Mouse (Mus musculus) activated CD4-positive, CD25-positive, alpha-beta regulatory T cell, adult 9 weeks (primary cell): Measurements from ENCODE around the gene Tmem238. TPM values are rescaled to one million over a fixed set of nuclear protein-coding genes. Genes with fewer than 3 reads are reported as not detected.

Experiments used
- polyA plus RNA-seq: library from polyadenylated mRNA; unstranded; fragments of 100-300 nt; shearing (Covaris generic); gene quantifications from one replicate; pipeline ENCODE4 v1.2.1, GENCODE M21; 2017

Tmem238 gene
- 1.3 TPM for polyA plus RNA-seq

GRCm38 (mm10) chr7:4789436-4789935 lies at the start of gene Tmem238:
Gene Tmem238, minus strand, starts transcription at chr7:4789656.

GRCm38 (mm10) chr7:4812303-4813104 lies 23.0 kb upstream of the Tmem238 start, which contains the start of gene Ube2s:
Gene Ube2s, minus strand, starts transcription at chr7:4812590.

GRCm38 (mm10) chr7:4792278-4793212 lies 3.1 kb upstream of the Tmem238 start, which contains the start of gene Rpl28:
Gene Rpl28, plus strand, starts transcription at chr7:4792874.

GRCm38 (mm10) chr7:4782759-4783158 lies 6.7 kb downstream of the Tmem238 start, which contains the start of the genes Il11 and Tmem190:
Gene Il11, minus strand, starts transcription at chr7:4782859.
Gene Tmem190, plus strand, starts transcription at chr7:4782937.

GRCm38 (mm10) chr7:4771202-4771601 lies 18.3 kb downstream of the Tmem238 start, which contains the start of gene Fam71e2:
Gene Fam71e2, minus strand, starts transcription at chr7:4771302.

GRCm38 (mm10) chr7:4752821-4753570 lies 36.5 kb downstream of the Tmem238 start, which contains the start of gene Cox6b2:
Gene Cox6b2, minus strand, starts transcription at chr7:4753094.

GRCm38 (mm10) chr7:4739544-4740275 lies 49.7 kb downstream of the Tmem238 start, which contains the start of gene Kmt5c:
Gene Kmt5c, plus strand, starts transcription at chr7:4740115.

Other genes starting within 250 kb of the Tmem238 start
- 0.26 TPM for gene Syt5, start 242.1 kb downstream of the Tmem238 start, polyA plus RNA-seq
- gene Ptprh, start 185.6 kb downstream of the Tmem238 start, polyA plus RNA-seq, result not detected
- 5.6 TPM for gene Tmem86b, start 158.2 kb downstream of the Tmem238 start, polyA plus RNA-seq
- gene Ppp6r1, start 130.6 kb downstream of the Tmem238 start, polyA plus RNA-seq, result 30.9 TPM
- 82.1 TPM for gene Hspbp1, start 104.6 kb downstream of the Tmem238 start, polyA plus RNA-seq
- not detected for gene Brsk1, start 99.1 kb downstream of the Tmem238 start, polyA plus RNA-seq
- 0.10 TPM for gene Tmem150b, start 64.4 kb downstream of the Tmem238 start, polyA plus RNA-seq
- gene Kmt5c, start 49.5 kb downstream of the Tmem238 start, polyA plus RNA-seq, result 49.9 TPM
- gene Cox6b2, start 36.6 kb downstream of the Tmem238 start, polyA plus RNA-seq, result 3.0 TPM
- not detected for gene Fam71e2, start 18.4 kb downstream of the Tmem238 start, polyA plus RNA-seq
- gene Il11, start 6.8 kb downstream of the Tmem238 start, polyA plus RNA-seq, result not detected
- not detected for gene Tmem190, start 6.7 kb downstream of the Tmem238 start, polyA plus RNA-seq
- gene Rpl28, start 3.2 kb upstream of the Tmem238 start, polyA plus RNA-seq, result 423 TPM
- 105 TPM for gene Ube2s, start 22.9 kb upstream of the Tmem238 start, polyA plus RNA-seq
- gene Shisa7, start 55.0 kb upstream of the Tmem238 start, polyA plus RNA-seq, result not detected
- 43.7 TPM for gene Isoc2b, start 80.6 kb upstream of the Tmem238 start, polyA plus RNA-seq
- gene Isoc2a, start 87.5 kb upstream of the Tmem238 start, polyA plus RNA-seq, result 0.53 TPM
- gene Gm36210, start 116.9 kb upstream of the Tmem238 start, polyA plus RNA-seq, result not detected
- 1.6 TPM for gene Zfp628, start 125.6 kb upstream of the Tmem238 start, polyA plus RNA-seq
- 0.90 TPM for gene Nat14, start 132.4 kb upstream of the Tmem238 start, polyA plus RNA-seq
- not detected for gene Ssc5d, start 136.1 kb upstream of the Tmem238 start, polyA plus RNA-seq
- 0.84 TPM for gene Sbk2, start 174.8 kb upstream of the Tmem238 start, polyA plus RNA-seq
- not detected for gene Sbk3, start 181.5 kb upstream of the Tmem238 start, polyA plus RNA-seq
- gene Zfp579, start 206.5 kb upstream of the Tmem238 start, polyA plus RNA-seq, result 13.5 TPM
- gene Zfp524, start 224.8 kb upstream of the Tmem238 start, polyA plus RNA-seq, result 34.1 TPM
- gene Fiz1, start 225.0 kb upstream of the Tmem238 start, polyA plus RNA-seq, result 39.2 TPM
- gene Gm44973, start 225.8 kb upstream of the Tmem238 start, polyA plus RNA-seq, result 5.7 TPM
- gene Zfp865, start 230.7 kb upstream of the Tmem238 start, polyA plus RNA-seq, result 6.2 TPM
- not detected for gene Ccdc106, start 230.9 kb upstream of the Tmem238 start, polyA plus RNA-seq
- not detected for gene 4632433K11Rik, start 244.5 kb upstream of the Tmem238 start, polyA plus RNA-seq
- 3.7 TPM for gene Zfp784, start 248.8 kb upstream of the Tmem238 start, polyA plus RNA-seq